Mouse (Mus musculus) frontal cortex, postnatal 36 days (tissue): ENCODE measurements at regions not wholly inside any gene's neighbourhood (a gene's known extent, or its start where the extent isn't known, plus 50 kb on each side); places are given as distances from the start of the nearest gene placed in this dataset.

Source experiments
- DNase-seq, 2 experiments: peaks; one replicate each; pipeline ENCODE4 v3.0.0; 2022; ENCODE audit warnings: low spot score in 2 of 2

DNA sequence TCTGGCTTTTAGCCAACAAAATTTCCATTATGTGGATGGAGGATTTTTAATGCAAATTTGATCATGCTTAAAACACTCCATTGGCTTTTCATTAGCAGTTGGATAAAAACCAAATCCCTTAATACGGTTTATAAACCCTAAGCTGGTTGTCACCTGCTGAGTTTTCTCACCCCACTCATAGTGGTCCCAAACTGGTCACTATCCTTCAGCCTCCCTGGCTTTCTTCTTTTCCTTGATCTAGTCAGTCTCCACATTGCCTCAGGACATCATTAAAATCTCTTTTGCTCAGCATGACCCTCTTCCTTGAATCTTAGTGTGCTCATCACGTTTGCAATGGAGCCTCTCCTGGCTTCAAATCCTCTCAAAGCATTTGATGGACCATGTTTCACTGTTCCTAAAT is 340.9 kb upstream of the Cntn3 start:
- no peak for DNase-seq

DNA sequence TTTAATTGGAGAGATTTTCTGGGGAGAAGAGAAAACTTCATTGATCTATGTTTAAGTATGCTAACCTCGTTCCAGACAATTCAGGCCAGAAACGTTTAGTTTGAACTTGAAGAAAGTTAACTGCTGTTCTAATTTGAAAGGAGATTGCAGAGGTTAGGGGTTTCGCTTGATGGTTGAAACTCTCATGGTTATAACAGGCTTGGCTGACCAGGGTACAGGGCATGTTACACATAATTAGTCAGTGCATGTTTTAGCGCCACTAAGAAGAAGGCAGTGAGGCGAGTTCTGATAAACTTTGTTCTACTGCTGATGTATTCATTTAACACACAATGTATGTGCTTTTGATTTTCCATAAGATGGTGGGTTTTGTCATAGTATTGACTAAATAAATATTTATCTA is 331.1 kb upstream of the Cntn3 start:
- no peak for DNase-seq

DNA sequence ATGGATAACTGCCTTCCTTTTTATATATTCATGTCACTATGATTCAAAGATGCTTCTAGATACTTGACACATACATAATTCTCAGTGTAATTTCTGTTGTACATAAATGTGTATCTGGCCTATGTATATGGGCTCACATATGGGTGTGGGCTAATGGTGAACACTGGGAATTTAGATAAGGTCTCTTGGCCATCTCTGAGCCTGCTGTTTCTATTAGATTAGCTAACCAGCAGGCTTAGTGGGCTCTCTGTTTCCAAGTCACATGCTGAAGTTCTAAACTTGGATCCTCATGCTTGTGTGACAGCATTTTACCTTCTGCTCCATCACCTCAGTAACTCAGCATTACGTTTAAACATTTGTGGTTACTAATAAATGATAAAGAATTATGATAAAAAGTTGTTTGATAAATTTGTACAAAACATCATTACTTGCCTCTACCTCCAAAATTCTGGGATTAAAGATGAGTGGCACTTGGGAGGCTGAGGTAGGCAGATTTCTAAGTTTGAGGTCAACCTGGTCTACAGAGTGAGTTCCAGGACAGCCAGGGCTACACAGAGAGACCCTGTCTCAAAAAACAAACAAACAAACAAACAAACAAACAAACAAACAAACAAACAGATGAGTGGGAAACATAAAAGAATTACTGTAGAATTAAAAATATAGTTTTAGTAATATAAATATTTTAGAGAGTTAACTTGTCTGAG is 327.7 kb upstream of the Cntn3 start:
- no peak for DNase-seq

DNA sequence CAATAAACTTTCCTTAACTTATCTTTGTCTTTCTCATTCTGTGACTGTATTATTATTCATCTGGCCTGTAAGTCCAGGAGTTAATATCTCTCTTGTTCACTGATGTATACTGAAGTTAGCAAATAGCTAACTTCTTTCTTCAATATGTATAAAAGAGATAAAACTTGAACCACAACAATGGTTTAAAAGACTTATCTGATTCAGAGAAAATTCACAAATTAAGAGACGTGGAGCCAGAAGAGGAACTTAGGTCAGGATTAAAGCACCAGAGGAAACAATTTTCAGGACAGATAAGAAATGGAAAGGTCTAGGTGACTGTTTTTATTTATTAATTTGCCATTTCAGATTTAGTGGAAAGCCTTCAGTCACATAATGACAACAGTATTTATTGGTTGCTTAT is 295.5 kb upstream of the Cntn3 start:
- no peak for DNase-seq

DNA sequence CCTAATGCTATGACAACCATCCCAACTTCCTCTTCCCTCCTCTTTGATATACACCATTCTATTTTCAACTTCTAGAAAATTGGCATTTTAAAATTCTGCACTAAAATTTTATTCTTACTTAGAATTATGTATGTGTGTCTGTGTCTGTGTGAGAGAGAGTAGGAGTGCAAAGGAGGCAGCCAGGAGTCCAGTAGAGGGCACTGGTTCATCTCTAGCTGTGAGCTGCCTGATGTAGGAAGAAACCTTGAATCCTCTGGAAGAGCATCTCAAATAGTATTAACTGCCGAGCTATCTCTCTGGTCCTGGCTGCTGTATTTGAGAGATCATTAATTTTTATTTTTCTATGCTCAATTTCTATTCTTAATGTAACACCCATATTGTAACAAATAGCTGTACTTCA is 271.6 kb upstream of the Cntn3 start:
- peak in 1 of 2 experiments; percentile 8 for DNase-seq

DNA sequence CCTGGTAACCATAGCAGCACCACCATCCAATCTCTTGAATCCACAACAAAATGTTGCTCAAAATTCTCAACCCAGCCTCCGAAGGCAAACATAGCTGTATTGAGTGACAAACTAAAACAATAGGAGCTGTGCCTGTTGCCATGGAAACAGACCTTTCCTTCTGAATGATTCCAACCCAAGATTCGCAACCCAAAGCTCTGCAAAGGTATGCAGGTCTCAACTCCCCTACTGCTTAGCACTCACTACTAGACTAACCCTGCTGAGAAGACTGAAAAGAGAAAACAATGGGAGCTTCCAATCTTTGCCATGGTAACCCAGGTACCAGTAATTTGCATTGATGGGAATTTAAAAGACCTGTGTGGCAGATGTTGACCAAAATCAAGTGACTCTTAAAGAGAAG is 260.2 kb upstream of the Cntn3 start:
- no peak for DNase-seq
